8 mouse cellular contexts compared by ENCODE assay signal in the genomic region with DNA sequence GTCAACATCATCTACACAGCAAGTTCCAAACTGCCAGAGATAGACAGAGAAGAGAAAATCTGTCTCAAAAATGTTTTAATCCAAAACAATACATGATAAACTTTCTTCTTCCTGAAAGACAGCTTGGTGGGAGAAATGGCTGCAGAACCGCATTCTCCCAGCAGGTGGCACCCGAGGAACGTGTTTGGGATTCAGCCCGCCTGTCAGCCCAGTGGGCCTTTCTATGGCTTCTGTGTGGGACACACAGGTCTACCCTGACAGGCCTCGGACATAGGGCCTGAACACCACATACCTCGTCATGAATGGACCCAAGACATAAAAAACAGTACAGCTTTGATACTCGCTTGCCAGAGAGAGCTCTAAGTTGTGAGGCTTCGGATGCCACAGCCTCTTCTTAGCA. TPM values are rescaled to one million over a fixed set of nuclear protein-coding genes. Genes with fewer than 3 reads are reported as not detected.
DNase-seq lines count a peak whose midpoint lies in the region; ATAC-seq and TF ChIP-seq lines count a peak whose summit lies in the region.
"Had no signal": no experiment of that assay in that cellular context is flagged by ENCODE, and none has a peak within 500 bp of the region (broad histone marks: within the 10 kb centered on the region; RNA-seq: fewer than 3 reads in every experiment).

No protein-coding gene starts in this region.

- TF ChIP-seq POLR2A in spleen, adult 2 months (IDR thresholded peaks at IDR 0.05; ENCODE audit: low read depth, low read length): no peak

- peak; percentile 36; the same call in 1 of the 2 replicates for ATAC-seq in hindbrain, postnatal 0 days
- 0 out of 2 replicates have a peak, but pooled peaks have one; percentile 29 for ATAC-seq in midbrain, embryonic 12.5 days (ENCODE audit: low FRiP score, low read depth)

- H3K4me1 ChIP-seq in hindbrain, postnatal 0 days (ENCODE audit: insufficient read depth, low read length): no peaks in the 10 kb centered on the region
- peaks cover 5% of the 10 kb centered on the region; the same call in 1 of the 2 replicates for H3K4me1 ChIP-seq in midbrain, embryonic 12.5 days
- H3K4me1 ChIP-seq in spleen, adult 2 months (ENCODE audit: control insufficient read depth, insufficient read depth, insufficient read length): no peaks in the 10 kb centered on the region
- H3K4me1 ChIP-seq: liver, embryonic 15.5 days had no signal

- no peak overlapping the region for H3K27ac ChIP-seq in hindbrain, postnatal 0 days
- H3K27ac ChIP-seq in midbrain, embryonic 12.5 days (replicated peaks): no peak overlapping the region
- no peak overlapping the region for H3K27ac ChIP-seq in spleen, adult 2 months (ENCODE audit: insufficient read depth, low read length)
- H3K27ac ChIP-seq: liver, embryonic 15.5 days had no signal

- no peaks in the 10 kb centered on the region for H3K27me3 ChIP-seq in hindbrain, postnatal 0 days (ENCODE audit: insufficient read depth, low read length)
- peaks cover 18% of the 10 kb centered on the region for H3K27me3 ChIP-seq in midbrain, embryonic 12.5 days
- no peaks in the 10 kb centered on the region for H3K27me3 ChIP-seq in spleen, adult 2 months (ENCODE audit: control insufficient read depth, insufficient read depth, low read length)
- H3K27me3 ChIP-seq: liver, embryonic 15.5 days had no signal

- peak; percentile 93 for TF ChIP-seq CTCF in hindbrain, postnatal 0 days (IDR thresholded peaks at IDR 0.05; ENCODE audit: low read depth)
- TF ChIP-seq CTCF in spleen, adult 2 months (IDR thresholded peaks at IDR 0.05; ENCODE audit: extremely low read depth, insufficient read depth, insufficient read length, insufficient replicate concordance): peak; percentile 57; the same call in 1 of the 2 replicates

- 18% methylated on average over 8 of the region's 8 CpGs for WGBS in hindbrain, postnatal 0 days
- WGBS in midbrain, embryonic 12.5 days: 20% methylated on average over 8 of the region's 8 CpGs
- 25% methylated on average over 8 of the region's 8 CpGs for WGBS in spleen, adult 2 months

- no peak overlapping the region for H3K4me2 ChIP-seq in hindbrain, postnatal 0 days (ENCODE audit: low read depth, low read length)
- no peak overlapping the region for H3K4me2 ChIP-seq in midbrain, embryonic 12.5 days (replicated peaks)
- H3K4me2 ChIP-seq: liver, embryonic 15.5 days had no signal

- DNase-seq in adrenal gland, adult (ENCODE audit: inconsistent age in 2 of 2, low spot score in 1 of 2): peak; percentile 73 to 91
- peak; percentile 70 for DNase-seq in cerebellum, adult 9-11 months
- peak; percentile 48 to 86 for DNase-seq in frontal cortex, postnatal 14 days (ENCODE audit: low spot score in 2 of 2)
- peak; percentile 84 for DNase-seq in hindbrain, postnatal 0 days (ENCODE audit: low spot score)
- peak; percentile 82 to 90 for DNase-seq in left cerebral cortex, adult 18-20 months (ENCODE audit: low spot score in 2 of 2)
- DNase-seq in spleen, adult 2 months (ENCODE audit: low read depth in 1 of 2, low spot score in 2 of 2): peak in 1 of 2 experiments; percentile 21

- H3K36me3 ChIP-seq in hindbrain, postnatal 0 days (ENCODE audit: insufficient read depth, low read length): no peaks in the 10 kb centered on the region
- no peaks in the 10 kb centered on the region for H3K36me3 ChIP-seq in midbrain, embryonic 12.5 days
- H3K36me3 ChIP-seq in spleen, adult 2 months (ENCODE audit: control insufficient read depth, insufficient read depth, low read length): no peaks in the 10 kb centered on the region
- H3K36me3 ChIP-seq: liver, embryonic 15.5 days had no signal

- H3K9ac ChIP-seq in hindbrain, postnatal 0 days (replicated peaks; ENCODE audit: low read length): no peak overlapping the region
- no peak overlapping the region for H3K9ac ChIP-seq in midbrain, embryonic 12.5 days (replicated peaks)
- H3K9ac ChIP-seq: liver, embryonic 15.5 days had no signal

- no peak overlapping the region for H3K4me3 ChIP-seq in hindbrain, postnatal 0 days (ENCODE audit: low read length)
- H3K4me3 ChIP-seq in midbrain, embryonic 12.5 days: no peak overlapping the region
- no peak overlapping the region for H3K4me3 ChIP-seq in spleen, adult 2 months (ENCODE audit: extremely low read depth, insufficient read depth, insufficient read length)
- H3K4me3 ChIP-seq: liver, embryonic 15.5 days had no signal

- no peaks in the 10 kb centered on the region for H3K9me3 ChIP-seq in hindbrain, postnatal 0 days (ENCODE audit: low read length)
- H3K9me3 ChIP-seq in midbrain, embryonic 12.5 days: peaks cover 4% of the 10 kb centered on the region; the same call in 1 of the 2 replicates
- H3K9me3 ChIP-seq: liver, embryonic 15.5 days had no signal

RNA-seq across cellular contexts. Expression of gene Kcna5, which starts 35.1 kb away (rescaled TPM):
- total RNA-seq in hindbrain, postnatal 0 days (2014; rRNA removed): 4.8 and 7.3 TPM in 2 replicates
- polyA plus RNA-seq in hindbrain, postnatal 0 days (2015; fragmentation: Nextera tagmentation; extraction: Ambion mirVana): 3.4 and 3.6 TPM in 2 replicates
- 1 to 10 TPM; 5.8 to 6.3 TPM for total RNA-seq in left cerebral cortex, adult 18-20 months (2021)
- 2.4 and 5.7 TPM in 2 replicates for polyA plus RNA-seq in midbrain, embryonic 12.5 days (2016; fragmentation: Nextera tagmentation; extraction: Ambion mirVana)
- polyA plus RNA-seq in spleen, adult 2 months (2012; rRNA removed): 0.09 and 0.25 TPM in 2 replicates
